Mouse (Mus musculus) c-Kit-positive CD71-positive TER-119-positive erythroid progenitor cells, embryonic 14.5 days (primary cell): ENCODE results near the gene Cdt1.

Source experiments
- DNase-seq: peaks from one replicate; pipeline ENCODE4 v3.0.0-alpha.2; 2013; ENCODE audit warnings: low spot score

The Cdt1 gene

GRCm38 (mm10) chr8:122616181-122616905 is 48.5 kb downstream of the Cdt1 start:
- no peak for DNase-seq

GRCm38 (mm10) chr8:122617947-122618546 is 50.2 kb downstream of the Cdt1 start:
- peak; percentile 75 for DNase-seq

- peak; percentile 77 for DNase-seq
Measured at GRCm38 (mm10) chr8:122618660-122619378, 51.0 kb downstream of the Cdt1 start.

- DNase-seq = no peak
Measured at GRCm38 (mm10) chr8:122620446-122620845, 52.6 kb downstream of the Cdt1 start.

- DNase-seq = no peak
Measured at GRCm38 (mm10) chr8:122622727-122623126, 54.9 kb downstream of the Cdt1 start, which contains the start of gene Pabpn1l. TSS of gene Pabpn1l (minus strand) at chr8:122622739.
